Mouse (Mus musculus) CH12.LX (cell line): ENCODE data around the gene Smyd3. TPM values are rescaled to one million over a fixed set of nuclear protein-coding genes. Genes with fewer than 3 reads are reported as not detected.

Experiments
- DNase-seq: peaks from one replicate; pipeline ENCODE4 v3.0.0-alpha.2; 2013; ENCODE audit errors: extremely low read depth
- H3K27ac ChIP-seq: 2 replicates; pipeline ENCODE4 v1.5.1; 2012; ENCODE audit warnings: low read depth, mild to moderate bottlenecking, control low read depth, moderate library complexity; ENCODE audit not compliant: insufficient read depth
- H3K27me3 ChIP-seq: replicated peaks from 2 replicates; pipeline ENCODE3; 2012; ENCODE audit warnings: inconsistent platforms
- H3K36me3 ChIP-seq, 2 experiments: replicated peaks in 1 of 2; 2 replicates each; pipeline versions ENCODE3 to v1.6.1; 2012; ENCODE audit warnings: inconsistent platforms in 1 of 2, low read length in 1 of 2, mild to moderate bottlenecking in 1 of 2, mixed read lengths in 1 of 2, moderate library complexity in 1 of 2; ENCODE audit not compliant: control insufficient read depth in 1 of 2, insufficient read depth in 1 of 2
- H3K4me1 ChIP-seq, 2 experiments: 2 replicates each; pipeline ENCODE4 v1.6.1; 2012; ENCODE audit warnings: inconsistent platforms in 1 of 2, moderate library complexity in 1 of 2; ENCODE audit not compliant: insufficient read depth in 2 of 2, control insufficient read depth in 1 of 2
- H3K4me2 ChIP-seq: 2 replicates; pipeline ENCODE4 v1.6.1; 2012; ENCODE audit warnings: low read depth, mild to moderate bottlenecking, control low read depth; ENCODE audit not compliant: poor library complexity, insufficient read depth, severe bottlenecking
- H3K4me3 ChIP-seq, 3 experiments: fragments of 150-350 bp in 1 of 3; sonication (generic) in 1 of 3; replicated peaks in 1 of 3; 2 replicates each; pipeline versions ENCODE3 to v1.5.1; 2011 to 2012; ENCODE audit warnings: low read depth in 2 of 3, low read length in 2 of 3, mild to moderate bottlenecking in 2 of 3, moderate library complexity in 2 of 3, control low read depth in 1 of 3, improper control_type of control experiment in 1 of 3, inconsistent platforms in 1 of 3, mixed read lengths in 1 of 3; ENCODE audit not compliant: poor library complexity in 1 of 3
- H3K79me2 ChIP-seq: replicated peaks from 2 replicates; pipeline ENCODE4 v1.6.1; 2012; ENCODE audit warnings: mild to moderate bottlenecking, moderate library complexity; ENCODE audit not compliant: control insufficient read depth, poor library complexity, insufficient read depth, severe bottlenecking; ENCODE audit errors: extremely low read depth
- H3K9ac ChIP-seq: 2 replicates; pipeline ENCODE4 v1.6.1; 2012; ENCODE audit warnings: low read depth, mild to moderate bottlenecking, control low read depth, moderate library complexity; ENCODE audit not compliant: insufficient read depth
- H3K9me3 ChIP-seq: replicated peaks from 2 replicates; pipeline ENCODE3; 2012; ENCODE audit warnings: low read length, inconsistent platforms, mixed read lengths
- BHLHE40 ChIP-seq: IDR thresholded peaks from 2 replicates; pipeline ENCODE4 v1.6.1; 2011; ENCODE audit warnings: mild to moderate bottlenecking, low read depth, low read length, improper control_type of control experiment
- CHD2 ChIP-seq: IDR thresholded peaks from 2 replicates; pipeline ENCODE4 v1.6.1; 2011; ENCODE audit warnings: low read length, improper control_type of control experiment
- E2F4 ChIP-seq: IDR thresholded peaks from 2 replicates; pipeline ENCODE4 v1.6.1; 2011; ENCODE audit warnings: low read depth, low read length, improper control_type of control experiment; ENCODE audit not compliant: insufficient replicate concordance
- ELF1 ChIP-seq: IDR thresholded peaks from 2 replicates; pipeline ENCODE4 v1.6.1; 2014; ENCODE audit warnings: low read depth, mild to moderate bottlenecking, inconsistent platforms, low read length, improper control_type of control experiment
- GABPA ChIP-seq: IDR thresholded peaks from 2 replicates; pipeline ENCODE4 v1.6.1; 2012; ENCODE audit warnings: low read depth, low read length, improper control_type of control experiment, inconsistent platforms; ENCODE audit not compliant: insufficient replicate concordance
- JUN ChIP-seq: IDR thresholded peaks from 2 replicates; pipeline ENCODE4 v1.6.1; 2011; ENCODE audit warnings: low read depth, mild to moderate bottlenecking, low read length, improper control_type of control experiment, moderate library complexity; ENCODE audit not compliant: insufficient read depth
- JUND ChIP-seq: conservative IDR thresholded peaks from 2 replicates; pipeline ENCODE4 v1.6.1; 2011; ENCODE audit warnings: low read depth, low read length, improper control_type of control experiment
- MEF2A ChIP-seq: IDR thresholded peaks from 2 replicates; pipeline ENCODE4 v1.6.1; 2014; ENCODE audit warnings: low read depth, mild to moderate bottlenecking, inconsistent platforms, low read length, improper control_type of control experiment, borderline replicate concordance
- MXI1 ChIP-seq: IDR thresholded peaks from 2 replicates; pipeline ENCODE4 v1.6.1; 2011; ENCODE audit warnings: mild to moderate bottlenecking, low read depth, low read length, improper control_type of control experiment
- MYC ChIP-seq: IDR thresholded peaks from 2 replicates; pipeline ENCODE4 v1.6.1; 2011; ENCODE audit warnings: low read depth, mild to moderate bottlenecking, improper control_type of control experiment, low read length
- NELFE ChIP-seq: IDR thresholded peaks from 2 replicates; pipeline ENCODE4 v1.6.1; 2011; ENCODE audit warnings: low read depth, low read length, improper control_type of control experiment
- NRF1 ChIP-seq: IDR thresholded peaks from 2 replicates; pipeline ENCODE4 v1.6.1; 2014; ENCODE audit warnings: low read depth, mild to moderate bottlenecking, inconsistent platforms, low read length, improper control_type of control experiment, moderate library complexity
- PAX5 ChIP-seq: IDR thresholded peaks from 2 replicates; pipeline ENCODE4 v1.6.1; 2012; ENCODE audit warnings: low read length, inconsistent platforms, mixed read lengths
- POLR2A ChIP-seq: IDR thresholded peaks from 2 replicates; pipeline ENCODE4 v1.6.1; 2011; ENCODE audit warnings: low read depth, mild to moderate bottlenecking, improper control_type of control experiment, low read length
- POLR2AphosphoS2 ChIP-seq: IDR thresholded peaks from 2 replicates; pipeline ENCODE4 v1.6.1; 2011; ENCODE audit warnings: low read depth, low read length, improper control_type of control experiment
- RAD21 ChIP-seq: IDR thresholded peaks from 2 replicates; pipeline ENCODE4 v1.6.1; 2011; ENCODE audit warnings: low read depth, mild to moderate bottlenecking, low read length, improper control_type of control experiment, moderate library complexity
- RCOR1 ChIP-seq: conservative IDR thresholded peaks from 2 replicates; pipeline ENCODE4 v1.6.1; 2012; ENCODE audit warnings: low read depth, mild to moderate bottlenecking, inconsistent platforms, low read length, improper control_type of control experiment
- SMC3 ChIP-seq: IDR thresholded peaks from 2 replicates; pipeline ENCODE4 v1.6.1; 2011; ENCODE audit warnings: low read depth, low read length, improper control_type of control experiment
- TBP ChIP-seq: conservative IDR thresholded peaks from 2 replicates; pipeline ENCODE4 v1.6.1; 2011; ENCODE audit warnings: low read depth, low read length, improper control_type of control experiment
- TCF12 ChIP-seq: IDR thresholded peaks from 2 replicates; pipeline ENCODE4 v1.6.1; 2014; ENCODE audit warnings: low read depth, mild to moderate bottlenecking, inconsistent platforms, low read length, improper control_type of control experiment
- UBTF ChIP-seq: IDR thresholded peaks from 2 replicates; pipeline ENCODE4 v1.6.1; 2012; ENCODE audit warnings: low read depth, mild to moderate bottlenecking, inconsistent platforms, low read length, improper control_type of control experiment, moderate library complexity
- USF2 ChIP-seq: conservative IDR thresholded peaks from 2 replicates; pipeline ENCODE4 v1.6.1; 2011; ENCODE audit warnings: low read depth, low read length, improper control_type of control experiment
- ZMIZ1 ChIP-seq: IDR thresholded peaks from 2 replicates; pipeline ENCODE4 v1.6.1; 2012; ENCODE audit warnings: low read depth, mild to moderate bottlenecking, inconsistent platforms, low read length, improper control_type of control experiment
- ZNF384 ChIP-seq: IDR thresholded peaks from 2 replicates; pipeline ENCODE4 v1.6.1; 2012; ENCODE audit warnings: low read depth, low read length, improper control_type of control experiment, inconsistent platforms
- dilution Hi-C: fragments of 300-500 bp; cut with MboI; formaldehyde crosslinking; loops from 2 replicates; pipeline ENCODE4 v1.14.3; 2020; ENCODE audit warnings: low sequenced_read_pairs; ENCODE audit not compliant: extremely low pct_unique_long_range_greater_than_20kb, extremely low pct_ligation_motif_present
- in situ Hi-C: fragments of 300-500 bp; cut with MboI; formaldehyde crosslinking; loops from 3 replicates; pipeline ENCODE4 v1.14.3; 2019; ENCODE audit warnings: low sequenced_read_pairs, low pct_ligation_motif_present, low pct_unique_long_range_greater_than_20kb, mixed read lengths
- polyA plus RNA-seq: library from polyadenylated mRNA; unstranded; fragments of >175 nt; gene quantifications from 2 replicates; pipeline ENCODE4 v1.2.1, GENCODE M21; 2012; ENCODE audit warnings: low read depth; ENCODE audit not compliant: insufficient read length
- total RNA-seq, 2 experiments: library from RNA; depleted of rRNA; stranded (reverse); fragments of 300-350 nt in 1 of 2; fragments of >200 nt in 1 of 2; gene quantifications; 2 replicates each; pipeline ENCODE4 v1.2.3; 2012 to 2014

Gene Smyd3
- total and polyA plus RNA-seq, 3 experiments, result 11.4 to 12.5 (median 11.8) TPM

GRCm38 (mm10) chr1:179061759-179062168 lies 456.1 kb downstream of the Smyd3 start:
- H3K9me3 ChIP-seq, result no peaks in the 10 kb centered on the region
- no peak for DNase-seq
- no peaks in the 10 kb centered on the region for H3K79me2 ChIP-seq
- peaks cover 0 to 5% of the 10 kb centered on the region in 2 experiments; a peak in 1 of 4 replicates for H3K4me1 ChIP-seq
- no peaks in the 10 kb centered on the region for H3K36me3 ChIP-seq
- no peak overlapping the region for H3K27ac ChIP-seq
- no peak overlapping the region for H3K9ac ChIP-seq
- H3K27me3 ChIP-seq, result no peaks in the 10 kb centered on the region
- TF ChIP-seq USF2, result no peak
- TF ChIP-seq ZMIZ1, result no peak
- TF ChIP-seq BHLHE40, result no peak
- no peak for TF ChIP-seq TCF12
- no peak for TF ChIP-seq UBTF
- no peak for TF ChIP-seq TBP
- no peak for TF ChIP-seq MYC
- no peak for TF ChIP-seq SMC3
- TF ChIP-seq NELFE, result no peak
- TF ChIP-seq GABPA, result no peak
- H3K4me3 ChIP-seq, result no peak overlapping the region
- in situ Hi-C loops, result no loop called here
- H3K4me2 ChIP-seq, result no peak overlapping the region
- dilution Hi-C loops, result no loop called here

GRCm38 (mm10) chr1:179061053-179061452 lies 456.8 kb downstream of the Smyd3 start:
- in situ Hi-C loops (no loop called here), dilution Hi-C loops (no loop called here)
- Histone ChIP-seq H3K9ac (no peak overlapping the region), H3K36me3 (no peaks in the 10 kb centered on the region), H3K9me3 (no peaks in the 10 kb centered on the region), H3K27me3 (no peaks in the 10 kb centered on the region), H3K27ac (no peak overlapping the region), H3K4me1 (peaks cover 0 to 5% of the 10 kb centered on the region in 2 experiments; a peak in 1 of 4 replicates), H3K4me3 (no peak overlapping the region), H3K79me2 (no peaks in the 10 kb centered on the region), H3K4me2 (no peak overlapping the region)
- TF ChIP-seq ZNF384 (no peak), PAX5 (no peak), E2F4 (no peak), JUN (no peak), RAD21 (no peak), JUND (no peak), POLR2A (no peak), NRF1 (no peak), CHD2 (no peak), NELFE (no peak), MEF2A (no peak), USF2 (no peak), ELF1 (no peak), RCOR1 (no peak), MXI1 (no peak), POLR2AphosphoS2 (no peak)
- DNase-seq, result no peak
